Mouse (Mus musculus): ENCODE data around the gene Il2ra. TPM values are rescaled to one million over a fixed set of nuclear protein-coding genes. Genes with fewer than 3 reads are reported as not detected.
"Not testable (repeated sequence)": the region's sequence is repeated elsewhere in the genome, so short reads cannot be mapped to it uniquely, and the experiment has no call there.

Gene Il2ra
- polyA plus RNA-seq, 1 experiment from 2014 or later: not detected

GRCm38 (mm10) chr2:11606718-11607117, 35.9 kb upstream of the Il2ra start:
- H3K27ac ChIP-seq (replicated peaks in 1 of 2; ENCODE audit: control insufficient read depth in 1 of 2, insufficient read depth in 1 of 2, low read depth in 2 of 2, low read length in 2 of 2); ATAC-seq (ENCODE audit: insufficient number of reproducible peaks, insufficient read depth, low FRiP score, low read depth); H3K4me1 ChIP-seq (ENCODE audit: control insufficient read depth in 2 of 2, insufficient read depth in 2 of 2, low read length in 2 of 2); H3K9me3 ChIP-seq (ENCODE audit: control insufficient read depth, low read length); H3K4me3 ChIP-seq (ENCODE audit: control insufficient read depth in 1 of 2, insufficient read depth in 1 of 2, low read depth in 1 of 2, low read length in 2 of 2); H3K27me3 ChIP-seq (ENCODE audit: control insufficient read depth, insufficient read depth, low read length); H3K4me2 ChIP-seq (ENCODE audit: low read length); H3K36me3 ChIP-seq (ENCODE audit: control insufficient read depth, insufficient read depth, low read length); H3K9ac ChIP-seq (ENCODE audit: low read length): not testable (repeated sequence)
- 72% methylated on average over 4 of the region's 4 CpGs for WGBS

GRCm38 (mm10) chr2:11612939-11613338, 29.7 kb upstream of the Il2ra start:
- 75% methylated on average over 6 of the region's 6 CpGs for WGBS

GRCm38 (mm10) chr2:11616846-11617245, 25.8 kb upstream of the Il2ra start:
- Histone ChIP-seq H3K9me3 (ENCODE audit: control insufficient read depth, low read length) (peaks cover 7% of the 10 kb centered on the region; the same call in 1 of the 2 replicates), H3K4me3 (ENCODE audit: control insufficient read depth in 1 of 2, insufficient read depth in 1 of 2, low read depth in 1 of 2, low read length in 2 of 2) (no peak overlapping the region), H3K9ac (ENCODE audit: low read length) (no peak overlapping the region), H3K4me1 (ENCODE audit: control insufficient read depth in 2 of 2, insufficient read depth in 2 of 2, low read length in 2 of 2) (no peaks in the 10 kb centered on the region), H3K27ac (replicated peaks in 1 of 2; ENCODE audit: control insufficient read depth in 1 of 2, insufficient read depth in 1 of 2, low read depth in 2 of 2, low read length in 2 of 2) (no peak overlapping the region), H3K27me3 (ENCODE audit: control insufficient read depth, insufficient read depth, low read length) (no peaks in the 10 kb centered on the region), H3K36me3 (ENCODE audit: control insufficient read depth, insufficient read depth, low read length) (no peaks in the 10 kb centered on the region), H3K4me2 (ENCODE audit: low read length) (no peak overlapping the region)
- WGBS: 88% methylated on average over 9 of the region's 9 CpGs
- no peak for ATAC-seq (ENCODE audit: insufficient number of reproducible peaks, insufficient read depth, low FRiP score, low read depth)

More at GRCm38 (mm10) chr2:11612939-11613338, 29.7 kb upstream of the Il2ra start:
- not testable (repeated sequence) for ATAC-seq (ENCODE audit: insufficient number of reproducible peaks, insufficient read depth, low FRiP score, low read depth); H3K27me3 ChIP-seq (ENCODE audit: control insufficient read depth, insufficient read depth, low read length); H3K9ac ChIP-seq (ENCODE audit: low read length); H3K9me3 ChIP-seq (ENCODE audit: control insufficient read depth, low read length); H3K36me3 ChIP-seq (ENCODE audit: control insufficient read depth, insufficient read depth, low read length); H3K27ac ChIP-seq (replicated peaks in 1 of 2; ENCODE audit: control insufficient read depth in 1 of 2, insufficient read depth in 1 of 2, low read depth in 2 of 2, low read length in 2 of 2); H3K4me1 ChIP-seq (ENCODE audit: control insufficient read depth in 2 of 2, insufficient read depth in 2 of 2, low read length in 2 of 2); H3K4me3 ChIP-seq (ENCODE audit: control insufficient read depth in 1 of 2, insufficient read depth in 1 of 2, low read depth in 1 of 2, low read length in 2 of 2); H3K4me2 ChIP-seq (ENCODE audit: low read length)

GRCm38 (mm10) chr2:11619598-11619997, 23.0 kb upstream of the Il2ra start:
- H3K36me3 ChIP-seq (ENCODE audit: control insufficient read depth, insufficient read depth, low read length): no peaks in the 10 kb centered on the region
- H3K4me1 ChIP-seq (ENCODE audit: control insufficient read depth in 2 of 2, insufficient read depth in 2 of 2, low read length in 2 of 2): no peaks in the 10 kb centered on the region
- H3K4me2 ChIP-seq (ENCODE audit: low read length): no peak overlapping the region
- 72% methylated on average over 2 of the region's 2 CpGs for WGBS
- H3K9me3 ChIP-seq (ENCODE audit: control insufficient read depth, low read length): peaks cover 7% of the 10 kb centered on the region; the same call in 1 of the 2 replicates
- no peak overlapping the region for H3K9ac ChIP-seq (ENCODE audit: low read length)
- H3K27me3 ChIP-seq (ENCODE audit: control insufficient read depth, insufficient read depth, low read length): no peaks in the 10 kb centered on the region
- no peak for ATAC-seq (ENCODE audit: insufficient number of reproducible peaks, insufficient read depth, low FRiP score, low read depth)
- H3K27ac ChIP-seq (replicated peaks in 1 of 2; ENCODE audit: control insufficient read depth in 1 of 2, insufficient read depth in 1 of 2, low read depth in 2 of 2, low read length in 2 of 2): no peak overlapping the region
- H3K4me3 ChIP-seq (ENCODE audit: control insufficient read depth in 1 of 2, insufficient read depth in 1 of 2, low read depth in 1 of 2, low read length in 2 of 2): no peak overlapping the region

GRCm38 (mm10) chr2:11623173-11623572, 19.4 kb upstream of the Il2ra start:
- Histone ChIP-seq H3K36me3 (ENCODE audit: control insufficient read depth, insufficient read depth, low read length) (no peaks in the 10 kb centered on the region), H3K9me3 (ENCODE audit: control insufficient read depth, low read length) (no peaks in the 10 kb centered on the region), H3K4me1 (ENCODE audit: control insufficient read depth in 2 of 2, insufficient read depth in 2 of 2, low read length in 2 of 2) (no peaks in the 10 kb centered on the region), H3K9ac (ENCODE audit: low read length) (no peak overlapping the region), H3K4me3 (ENCODE audit: control insufficient read depth in 1 of 2, insufficient read depth in 1 of 2, low read depth in 1 of 2, low read length in 2 of 2) (no peak overlapping the region), H3K27ac (replicated peaks in 1 of 2; ENCODE audit: control insufficient read depth in 1 of 2, insufficient read depth in 1 of 2, low read depth in 2 of 2, low read length in 2 of 2) (no peak overlapping the region), H3K27me3 (ENCODE audit: control insufficient read depth, insufficient read depth, low read length) (no peaks in the 10 kb centered on the region), H3K4me2 (ENCODE audit: low read length) (no peak overlapping the region)
- 90% methylated on average over 8 of the region's 8 CpGs for WGBS
- ATAC-seq (ENCODE audit: insufficient number of reproducible peaks, insufficient read depth, low FRiP score, low read depth): no peak

- no peak for ATAC-seq (ENCODE audit: insufficient number of reproducible peaks, insufficient read depth, low FRiP score, low read depth)
These were observed 18.9 kb upstream of the Il2ra start for GRCm38 (mm10) chr2:11623726-11624125.

GRCm38 (mm10) chr2:11625890-11626289, 16.7 kb upstream of the Il2ra start, which contains the start of gene Gm17490:
Gm17490 (minus strand) TSS chr2:11626264.
- WGBS: 86% methylated on average over 5 of the region's 5 CpGs
- no peak for ATAC-seq (ENCODE audit: insufficient number of reproducible peaks, insufficient read depth, low FRiP score, low read depth)
- Histone ChIP-seq H3K4me1 (ENCODE audit: control insufficient read depth in 2 of 2, insufficient read depth in 2 of 2, low read length in 2 of 2) (no peaks in the 10 kb centered on the region), H3K9ac (ENCODE audit: low read length) (no peak within 1 kb of the TSS), H3K9me3 (ENCODE audit: control insufficient read depth, low read length) (no peaks in the 10 kb centered on the region), H3K4me2 (ENCODE audit: low read length) (no peak within 1 kb of the TSS), H3K36me3 (ENCODE audit: control insufficient read depth, insufficient read depth, low read length) (no peaks in the 10 kb centered on the region), H3K27ac (replicated peaks in 1 of 2; ENCODE audit: control insufficient read depth in 1 of 2, insufficient read depth in 1 of 2, low read depth in 2 of 2, low read length in 2 of 2) (no peak within 1 kb of the TSS), H3K4me3 (ENCODE audit: control insufficient read depth in 1 of 2, insufficient read depth in 1 of 2, low read depth in 1 of 2, low read length in 2 of 2) (no peak within 1 kb of the TSS), H3K27me3 (ENCODE audit: control insufficient read depth, insufficient read depth, low read length) (no peaks in the 10 kb centered on the region; the same call in 1 of the 2 replicates)

More at GRCm38 (mm10) chr2:11623726-11624125, 18.9 kb upstream of the Il2ra start:
- H3K9me3 ChIP-seq (ENCODE audit: control insufficient read depth, low read length): no peaks in the 10 kb centered on the region
- H3K4me3 ChIP-seq (ENCODE audit: control insufficient read depth in 1 of 2, insufficient read depth in 1 of 2, low read depth in 1 of 2, low read length in 2 of 2): no peak overlapping the region
- no peak overlapping the region for H3K27ac ChIP-seq (replicated peaks in 1 of 2; ENCODE audit: control insufficient read depth in 1 of 2, insufficient read depth in 1 of 2, low read depth in 2 of 2, low read length in 2 of 2)
- no peaks in the 10 kb centered on the region; the same call in 1 of the 2 replicates for H3K27me3 ChIP-seq (ENCODE audit: control insufficient read depth, insufficient read depth, low read length)
- H3K36me3 ChIP-seq (ENCODE audit: control insufficient read depth, insufficient read depth, low read length): no peaks in the 10 kb centered on the region
- H3K9ac ChIP-seq (ENCODE audit: low read length): no peak overlapping the region
- no peak overlapping the region for H3K4me2 ChIP-seq (ENCODE audit: low read length)
- 73% methylated on average over 2 of the region's 2 CpGs for WGBS
- H3K4me1 ChIP-seq (ENCODE audit: control insufficient read depth in 2 of 2, insufficient read depth in 2 of 2, low read length in 2 of 2): no peaks in the 10 kb centered on the region

GRCm38 (mm10) chr2:11635035-11635434, 7.6 kb upstream of the Il2ra start:
- H3K4me2 ChIP-seq (ENCODE audit: low read length): no peak overlapping the region
- no peaks in the 10 kb centered on the region for H3K27me3 ChIP-seq (ENCODE audit: control insufficient read depth, insufficient read depth, low read length)
- 81% methylated on average over 6 of the region's 6 CpGs for WGBS
- no peak overlapping the region for H3K9ac ChIP-seq (ENCODE audit: low read length)
- ATAC-seq (ENCODE audit: insufficient number of reproducible peaks, insufficient read depth, low FRiP score, low read depth): no peak
- H3K9me3 ChIP-seq (ENCODE audit: control insufficient read depth, low read length): 0 out of 2 replicates have a peak, but pooled peaks cover 6% of the 10 kb centered on the region
- no peaks in the 10 kb centered on the region for H3K36me3 ChIP-seq (ENCODE audit: control insufficient read depth, insufficient read depth, low read length)
- H3K4me1 ChIP-seq (ENCODE audit: control insufficient read depth in 2 of 2, insufficient read depth in 2 of 2, low read length in 2 of 2): no peaks in the 10 kb centered on the region
- H3K4me3 ChIP-seq (ENCODE audit: control insufficient read depth in 1 of 2, insufficient read depth in 1 of 2, low read depth in 1 of 2, low read length in 2 of 2): no peak overlapping the region
- no peak overlapping the region for H3K27ac ChIP-seq (replicated peaks in 1 of 2; ENCODE audit: control insufficient read depth in 1 of 2, insufficient read depth in 1 of 2, low read depth in 2 of 2, low read length in 2 of 2)
